Mouse (Mus musculus) natural killer cell, adult 2 months (primary cell): ENCODE results near the gene Ccdc155.
A peak's percentile ranks its signal among the peaks of the same experiment; 100 is the strongest.
"Not testable (repeated sequence)": the region's sequence is repeated elsewhere in the genome, so short reads cannot be mapped to it uniquely, and the experiment has no call there.

Experiments
- DNase-seq, 2 experiments: peaks; one replicate each; pipeline ENCODE4 v3.0.0; 2022; ENCODE audit warnings: low spot score in 2 of 2

The Ccdc155 gene

DNA sequence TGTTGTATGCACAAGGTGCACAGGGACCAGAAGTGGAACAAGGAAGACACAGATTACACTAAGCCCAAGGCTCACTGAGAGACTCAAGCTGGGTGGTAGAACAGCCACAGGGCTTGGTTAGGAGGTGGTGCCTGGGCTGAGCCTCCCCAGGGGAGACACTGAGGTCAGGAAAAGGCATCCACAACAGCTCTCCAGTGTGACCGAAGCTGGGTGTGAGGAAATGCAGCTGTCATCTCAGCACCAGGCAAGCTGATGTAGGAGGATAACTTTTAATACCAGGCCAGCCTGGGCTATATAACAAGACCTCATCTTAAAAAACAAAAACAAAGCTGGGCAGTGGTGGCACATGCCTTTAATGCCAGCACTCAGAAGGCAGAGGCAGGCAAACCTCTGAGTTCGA lies 13.5 kb downstream of the Ccdc155 start:
- DNase-seq: no peak

GRCm38 (mm10) chr7:45190186-45190585 lies 14.5 kb downstream of the Ccdc155 start:
- DNase-seq: no peak

- no peak for DNase-seq
These were observed 15.1 kb downstream of the Ccdc155 start for GRCm38 (mm10) chr7:45189600-45189999.

DNA sequence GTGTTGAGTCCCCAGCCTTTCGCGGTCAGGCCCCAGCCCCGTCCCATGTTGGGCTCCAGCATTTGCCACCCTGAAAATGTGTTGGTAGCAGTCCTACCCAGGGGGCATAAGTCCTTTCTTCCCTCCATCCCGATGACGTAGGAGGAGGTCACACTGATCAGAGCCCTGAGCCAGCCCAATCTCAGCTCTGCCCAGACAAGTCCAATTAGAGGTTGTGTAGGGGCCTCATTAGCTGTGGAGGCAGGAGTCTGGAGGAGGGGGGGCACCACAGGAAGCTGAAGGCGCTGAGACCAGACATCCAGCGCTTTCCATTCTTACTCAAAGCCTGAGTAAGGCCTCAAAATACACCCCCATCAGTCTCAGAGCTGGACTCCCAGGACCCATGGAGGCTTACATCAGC lies 18.8 kb downstream of the Ccdc155 start:
- DNase-seq: no peak

- no peak for DNase-seq
These were observed 21.0 kb downstream of the Ccdc155 start for GRCm38 (mm10) chr7:45183672-45184071.

- no peak for DNase-seq
These were observed 22.1 kb downstream of the Ccdc155 start for GRCm38 (mm10) chr7:45182606-45183005.

GRCm38 (mm10) chr7:45182199-45182601 lies 22.5 kb downstream of the Ccdc155 start:
- DNase-seq: peak; percentile 63 to 83

DNA sequence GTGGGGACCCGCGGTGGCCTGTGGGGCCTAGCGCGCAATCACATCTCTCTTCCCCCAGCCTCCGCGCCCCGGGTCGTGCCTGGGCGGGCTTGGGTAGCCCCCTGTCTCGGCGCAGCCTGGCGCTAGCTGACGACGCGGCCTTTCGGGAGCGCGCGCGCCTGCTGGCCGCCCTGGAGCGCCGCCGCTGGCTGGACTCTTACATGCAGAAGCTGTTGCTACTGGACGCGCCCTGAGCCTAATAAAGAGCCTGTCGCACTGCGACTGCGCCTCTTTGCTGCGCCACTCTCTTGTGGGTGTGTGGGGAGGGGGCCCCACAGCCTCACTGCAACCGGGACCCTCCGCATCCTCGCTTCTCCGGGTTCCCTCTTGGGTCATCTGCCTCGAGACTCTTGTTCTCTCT lies 23.2 kb downstream of the Ccdc155 start:
- DNase-seq: no peak

- no peak for DNase-seq
These were observed 23.7 kb downstream of the Ccdc155 start, which contains the start of gene Pth2 for GRCm38 (mm10) chr7:45180896-45181477. TSS of gene Pth2 (plus strand) at chr7:45180995.

DNA sequence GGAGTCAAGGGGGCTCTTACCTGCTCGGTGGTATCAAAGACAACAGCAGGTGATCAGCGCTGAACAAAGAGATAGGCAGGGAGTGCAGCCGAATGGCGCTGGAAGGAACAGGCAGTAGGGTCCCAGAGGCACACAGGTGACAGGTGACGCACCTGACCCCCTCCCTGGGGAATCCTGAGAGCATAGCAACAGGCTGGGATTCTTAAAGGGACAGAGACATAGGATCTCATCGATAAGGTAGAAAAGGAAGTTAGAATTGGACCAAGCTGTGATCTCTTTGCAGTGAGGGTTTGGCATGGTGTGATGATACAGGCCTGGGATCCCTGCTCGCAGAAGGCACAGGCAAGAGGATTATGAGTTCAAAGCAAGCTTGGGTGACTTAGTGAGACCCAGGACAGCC lies 25.2 kb downstream of the Ccdc155 start, which contains the start of gene Gfy:
Gfy (minus strand) TSS at position 101 of the 400 bp plus-strand sequence.
- no peak for DNase-seq

DNA sequence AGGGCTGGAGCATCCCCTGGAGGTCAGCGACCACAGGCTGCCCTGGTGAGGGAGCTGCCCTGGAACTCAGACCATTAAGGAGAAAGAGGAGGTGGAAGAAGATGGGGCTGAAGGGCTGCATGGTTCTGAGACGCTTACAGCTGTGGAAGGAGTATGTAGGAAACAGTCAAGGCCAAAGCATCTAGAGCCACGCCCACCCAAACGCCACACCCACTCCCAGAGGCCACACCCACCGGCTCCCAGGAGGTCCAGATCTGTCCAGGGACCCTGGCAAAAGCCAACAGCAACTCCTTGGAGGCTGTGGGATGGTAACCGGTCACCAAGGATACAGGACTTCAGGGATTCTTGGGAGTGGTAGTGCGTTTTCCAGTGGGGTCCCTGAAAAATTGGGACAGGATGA lies 26.1 kb downstream of the Ccdc155 start:
- no peak for DNase-seq

GRCm38 (mm10) chr7:45176356-45176755 lies 28.3 kb downstream of the Ccdc155 start:
- DNase-seq: no peak

GRCm38 (mm10) chr7:45175929-45176328 lies 28.8 kb downstream of the Ccdc155 start:
- no peak for DNase-seq

DNA sequence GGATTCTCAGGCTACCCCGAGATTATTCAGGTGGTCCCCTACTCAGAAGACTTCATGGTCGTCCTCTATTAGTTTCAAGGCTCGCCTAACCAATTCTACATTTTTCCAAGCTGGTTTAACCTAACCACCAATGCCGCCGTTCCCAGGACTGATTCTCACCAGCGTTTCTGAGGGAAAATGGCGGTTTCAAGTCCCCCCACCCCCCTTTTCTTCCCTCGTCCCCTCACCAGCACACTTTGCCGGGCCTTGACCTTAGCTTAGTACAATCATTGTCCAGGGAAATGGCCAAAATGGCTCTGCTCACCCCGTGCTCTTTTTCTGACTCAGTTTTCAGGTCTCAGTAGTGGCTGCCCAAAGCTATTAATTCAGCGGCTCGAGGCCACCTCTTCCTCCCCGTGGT lies 29.3 kb downstream of the Ccdc155 start:
- DNase-seq: no peak

GRCm38 (mm10) chr7:45174567-45175280 lies 30.0 kb downstream of the Ccdc155 start:
- DNase-seq: no peak

- not testable (repeated sequence) for DNase-seq
These were observed 30.9 kb downstream of the Ccdc155 start for GRCm38 (mm10) chr7:45173772-45174171.

DNA sequence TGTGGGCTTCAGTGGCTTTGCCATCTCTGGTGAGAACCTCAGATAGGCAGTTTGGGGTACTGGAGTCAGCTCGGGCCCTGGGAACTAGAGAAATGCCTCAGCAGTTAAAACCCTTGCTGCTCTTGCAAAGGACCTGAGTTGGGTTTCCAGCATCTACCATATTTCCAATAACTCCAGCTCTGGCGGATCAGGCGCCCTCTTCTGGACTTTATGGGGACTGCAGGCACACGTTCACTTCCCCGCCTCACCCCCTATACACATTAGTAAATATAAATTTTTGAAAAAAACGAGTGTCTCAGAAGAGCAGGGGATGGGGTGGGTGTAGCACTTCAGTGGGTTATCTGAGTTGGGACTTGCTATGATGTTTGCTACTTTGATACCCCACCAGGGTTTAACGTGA lies 31.7 kb downstream of the Ccdc155 start:
- DNase-seq: peak; percentile 36 to 61

GRCm38 (mm10) chr7:45169495-45169894 lies 35.2 kb downstream of the Ccdc155 start:
- DNase-seq: no peak

- no peak for DNase-seq
These were observed 36.0 kb downstream of the Ccdc155 start for GRCm38 (mm10) chr7:45168656-45169055.

DNA sequence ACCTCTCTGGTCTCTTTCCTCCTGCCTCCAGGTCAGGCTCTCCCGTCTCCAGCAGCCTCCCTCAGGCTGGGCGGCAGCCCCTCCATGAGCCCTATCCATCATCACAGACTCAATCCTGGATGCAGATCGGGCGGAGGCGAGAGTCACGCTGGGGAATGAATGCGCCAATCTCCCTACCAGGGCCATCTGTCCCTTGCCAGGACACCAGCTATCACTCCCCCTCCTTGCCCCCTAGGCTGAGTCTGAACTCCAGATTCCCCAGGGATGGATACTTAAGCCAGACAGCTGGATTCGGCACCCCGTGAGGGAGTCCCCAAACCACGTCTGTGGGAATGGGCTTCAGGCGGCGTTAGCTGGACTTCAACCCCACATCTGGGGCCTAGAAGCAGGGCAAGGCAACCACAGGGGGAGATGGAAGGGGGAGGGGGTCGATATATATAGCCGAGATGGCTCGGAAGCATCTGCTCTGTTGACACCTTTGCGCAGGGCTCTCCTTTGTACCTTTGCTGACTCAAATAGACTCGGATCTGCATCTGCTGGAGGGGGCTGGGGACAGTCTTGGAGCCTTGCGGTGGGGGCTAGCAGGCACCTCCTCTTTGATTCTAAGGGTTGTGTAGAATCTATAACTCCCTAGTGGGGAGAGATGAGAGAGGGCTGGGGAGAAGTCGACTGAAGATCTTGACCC lies 36.8 kb downstream of the Ccdc155 start:
- no peak for DNase-seq

- no peak for DNase-seq
These were observed 37.7 kb downstream of the Ccdc155 start for GRCm38 (mm10) chr7:45166950-45167401.

DNA sequence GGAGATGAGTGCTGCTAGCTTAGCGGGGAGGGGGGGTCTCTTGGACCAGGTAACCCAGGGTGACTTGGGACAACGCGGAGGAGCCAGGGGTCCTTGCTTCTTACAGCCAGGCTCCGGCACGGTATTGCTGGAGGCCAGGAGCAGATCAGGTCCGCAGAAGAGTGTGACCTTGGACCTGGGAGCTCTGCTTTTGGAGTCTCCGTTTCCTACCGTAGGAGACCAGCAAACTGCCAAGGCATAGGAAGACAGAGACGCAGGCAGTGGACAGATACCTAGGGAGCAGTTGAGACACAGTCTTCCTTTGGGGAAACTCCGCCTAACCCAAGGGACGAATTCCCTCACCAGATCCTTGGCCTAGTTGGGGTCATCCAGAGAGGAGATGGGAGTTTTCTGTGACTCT lies 39.0 kb downstream of the Ccdc155 start:
- DNase-seq: no peak

DNA sequence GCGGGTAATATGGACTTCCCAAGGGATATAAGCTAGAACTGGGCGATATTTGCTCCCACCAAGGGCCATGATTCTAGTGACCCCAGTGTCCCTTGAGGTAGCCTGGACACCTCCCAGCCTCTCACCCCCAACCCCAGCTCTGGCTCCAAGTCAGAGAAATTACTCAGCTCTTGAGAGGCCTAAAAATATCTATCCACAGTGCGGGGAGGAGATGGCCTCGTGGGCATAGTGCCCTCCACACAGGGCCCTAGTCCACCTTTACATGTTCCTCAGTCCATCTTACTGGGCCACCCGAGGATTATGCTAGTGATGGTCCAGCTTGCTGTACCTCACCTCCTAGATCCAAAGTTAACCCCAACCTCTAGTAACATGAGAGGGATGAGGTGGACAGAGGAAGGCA lies 39.9 kb downstream of the Ccdc155 start:
- no peak for DNase-seq
